Mouse (Mus musculus) limb, embryonic 14.5 days (tissue): Measurements from ENCODE around the gene Bicra. TPM values are rescaled to one million over a fixed set of nuclear protein-coding genes. Genes with fewer than 3 reads are reported as not detected.

Experiments
- ATAC-seq: fragments of 200-750 bp; cut with Nextera tagmentation; 2 replicates; pipeline ENCODE4 v1.8.0; 2017; ENCODE audit warnings: low read depth, moderate number of reproducible peaks, moderate TSS enrichment; ENCODE audit not compliant: low FRiP score
- DNase-seq: peaks from one replicate; pipeline ENCODE4 v3.0.0-alpha.2; 2015; ENCODE audit warnings: low spot score
- H3K27ac ChIP-seq: fragments of 300-500 bp; sonication (generic); replicated peaks from 2 replicates; pipeline ENCODE4 v1.5.1; 2014; ENCODE audit warnings: low read depth, mild to moderate bottlenecking, low read length, moderate library complexity, mixed read lengths
- H3K27me3 ChIP-seq: fragments of 300-500 bp; sonication (generic); 2 replicates; pipeline ENCODE4 v1.6.1; 2014; ENCODE audit warnings: low read length, mixed read lengths; ENCODE audit not compliant: control insufficient read depth, insufficient read depth
- H3K36me3 ChIP-seq: fragments of 300-500 bp; sonication (generic); 2 replicates; pipeline ENCODE4 v1.6.1; 2014; ENCODE audit warnings: mild to moderate bottlenecking, low read length, moderate library complexity, mixed read lengths; ENCODE audit not compliant: control insufficient read depth, insufficient read depth
- H3K4me1 ChIP-seq: fragments of 300-500 bp; sonication (generic); 2 replicates; pipeline ENCODE4 v1.6.1; 2014; ENCODE audit warnings: antibody characterized with exemption, low read length, mixed read lengths; ENCODE audit not compliant: control insufficient read depth, insufficient read depth
- H3K4me2 ChIP-seq: fragments of 300-500 bp; sonication (generic); replicated peaks from 2 replicates; pipeline ENCODE4 v1.6.1; 2014; ENCODE audit warnings: low read depth, mild to moderate bottlenecking, low read length, moderate library complexity; ENCODE audit not compliant: severe bottlenecking
- H3K4me3 ChIP-seq: fragments of 300-500 bp; sonication (generic); replicated peaks from 2 replicates; pipeline ENCODE4 v1.5.1; 2014; ENCODE audit warnings: low read length
- H3K9ac ChIP-seq: fragments of 300-500 bp; sonication (generic); 2 replicates; pipeline ENCODE4 v1.6.1; 2014; ENCODE audit warnings: mild to moderate bottlenecking, low read depth, low read length, moderate library complexity; ENCODE audit not compliant: severe bottlenecking
- H3K9me3 ChIP-seq: fragments of 300-500 bp; sonication (generic); 2 replicates; pipeline ENCODE4 v1.6.1; 2016; ENCODE audit warnings: low read length; ENCODE audit not compliant: control insufficient read depth
- POLR2A ChIP-seq: fragments of 200-500 bp; IDR thresholded peaks from 2 replicates; pipeline ENCODE4 v1.8.0; 2012; ENCODE audit warnings: inconsistent platforms, mild to moderate bottlenecking, moderate library complexity, borderline replicate concordance; ENCODE audit not compliant: insufficient read depth, insufficient read length; ENCODE audit errors: extremely low read depth
- WGBS: fragments of 180-500 bp; shearing (Covaris S2); extraction: QIAGEN DNeasy Blood & Tissue Kit; methylation state at CpG from one replicate; pipeline ENCODE4 v1.1.7; 2014; 5-methylcytosine and 5-hydroxymethylcytosine counted together
- polyA plus RNA-seq, 2 experiments: library from polyadenylated mRNA; depleted of rRNA in 1 of 2; stranded (reverse) in 1 of 2; unstranded in 1 of 2; fragments of >200 nt; fragmentation: Nextera tagmentation in 1 of 2; extraction: Ambion mirVana in 1 of 2; gene quantifications; 2 replicates each; pipeline versions ENCODE4 v1.2.1 to v1.2.3; 2012 to 2014

The Bicra gene
- polyA plus RNA-seq, 2 experiments = 8.6 to 20.1 TPM

DNA sequence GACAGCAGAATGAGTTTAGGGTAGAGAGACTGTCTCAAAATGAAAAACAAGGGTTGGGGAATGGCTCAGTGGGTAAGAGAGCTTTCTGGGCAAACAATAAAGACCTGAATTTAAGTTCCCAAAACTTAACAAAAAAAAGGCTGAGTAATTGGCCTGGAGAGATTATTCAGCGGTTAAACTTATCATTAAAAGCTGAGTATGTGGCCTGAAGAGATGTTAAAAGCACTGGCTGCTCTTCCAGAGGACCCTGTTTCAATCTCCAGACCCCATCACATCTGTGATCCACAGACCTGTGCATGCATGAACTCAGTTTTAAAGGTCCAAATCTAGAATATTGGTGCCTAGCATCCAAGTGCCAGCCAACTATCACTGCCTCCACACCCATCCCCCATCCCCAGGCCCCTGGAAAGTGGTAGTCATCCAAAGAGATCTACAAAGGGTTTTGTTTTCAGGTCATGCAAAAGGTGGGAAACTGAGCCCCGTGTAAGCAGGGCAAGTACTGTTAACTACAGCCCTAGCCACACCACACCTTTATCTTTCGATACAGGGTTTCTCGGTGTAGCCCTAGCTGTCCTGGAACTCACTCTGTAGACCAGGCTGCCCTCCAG is 100.0 kb downstream of the Bicra start:
- ATAC-seq (no peak), DNase-seq (no peak)
- Histone ChIP-seq H3K4me2 (peak overlapping the region; percentile 53; the same call in 1 of the 2 replicates), H3K36me3 (peaks cover 47% of the 10 kb centered on the region), H3K4me3 (no peak overlapping the region), H3K27ac (no peak overlapping the region), H3K9me3 (no peaks in the 10 kb centered on the region), H3K9ac (no peak overlapping the region), H3K27me3 (no peaks in the 10 kb centered on the region), H3K4me1 (peaks cover 16% of the 10 kb centered on the region)
- TF ChIP-seq POLR2A = no peak
- 51% methylated on average over 4 of the region's 4 CpGs for WGBS

DNA sequence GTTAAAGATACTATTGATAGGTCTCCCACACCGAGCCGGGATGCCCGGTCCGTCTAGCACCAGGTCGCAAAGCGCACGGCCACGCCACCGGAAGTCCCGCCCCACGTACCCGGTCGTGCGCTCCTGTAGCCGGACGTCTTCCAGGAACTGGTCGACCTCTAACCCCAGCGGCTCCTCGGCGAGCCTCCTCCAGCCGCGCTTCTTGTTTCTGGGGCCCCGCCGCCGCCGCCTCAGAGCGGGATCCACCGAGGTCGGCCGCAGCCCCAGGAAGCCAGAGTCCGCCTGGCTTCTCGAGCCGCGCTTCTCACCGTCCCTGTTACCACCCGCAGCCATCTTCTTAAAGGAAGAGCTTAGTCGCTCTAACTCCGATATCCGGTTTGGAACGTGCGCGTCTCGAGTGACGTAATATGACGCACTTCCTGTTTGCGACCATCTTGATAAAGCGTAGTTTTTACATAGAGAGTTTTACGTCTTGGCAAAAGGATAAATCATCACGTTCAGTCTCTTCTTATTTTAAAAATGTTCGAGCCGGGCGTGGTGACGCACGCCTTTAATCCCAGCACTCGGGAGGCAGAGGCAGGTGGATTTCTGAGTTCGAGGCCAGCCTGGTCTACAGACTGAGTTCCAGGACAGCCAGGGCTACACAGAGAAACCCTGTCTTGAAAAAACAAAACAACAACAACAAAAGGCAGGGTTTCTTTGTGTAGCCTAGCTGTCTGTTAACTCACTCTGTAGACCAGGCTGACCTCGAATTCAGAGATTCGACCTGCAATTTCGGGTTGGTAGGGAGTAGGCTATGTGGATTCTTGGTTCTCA is 101.8 kb downstream of the Bicra start, which contains the start of gene Nop53:
Gene Nop53, minus strand, starts transcription at position 354 of the 816 bp plus-strand sequence.
- Histone ChIP-seq H3K9me3 (no peaks in the 10 kb centered on the region), H3K4me1 (peaks cover 16% of the 10 kb centered on the region), H3K9ac (peak within 1 kb of the TSS; percentile 71), H3K27ac (peak within 1 kb of the TSS; percentile 90), H3K4me3 (peak within 1 kb of the TSS; percentile 77), H3K36me3 (peaks cover 47% of the 10 kb centered on the region), H3K27me3 (no peaks in the 10 kb centered on the region), H3K4me2 (peak within 1 kb of the TSS; percentile 90)
- TF ChIP-seq POLR2A = peak; percentile 35; the same call in 1 of the 2 replicates
- WGBS = 2% methylated on average over 59 of the region's 59 CpGs
- peak; percentile 97 for DNase-seq
- ATAC-seq = peak; percentile 94

DNA sequence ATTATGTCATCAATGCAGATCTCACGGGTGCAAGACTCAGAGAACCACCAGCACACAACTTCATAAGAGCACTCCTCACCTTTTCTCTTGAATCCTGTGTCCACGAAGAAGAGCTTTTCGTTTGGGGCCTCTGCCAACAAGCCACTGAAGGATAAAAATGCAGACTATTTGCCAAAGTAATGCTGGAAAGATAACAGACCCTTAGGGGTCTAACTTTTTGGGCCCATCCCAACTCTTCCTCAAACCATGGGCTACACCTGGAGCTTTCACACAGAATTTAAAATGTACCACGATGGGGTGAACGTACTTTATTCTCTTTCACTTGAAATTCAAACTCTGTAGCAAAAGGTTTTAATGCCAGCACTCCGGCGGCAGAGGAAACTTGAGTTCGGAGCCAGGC is 102.5 kb downstream of the Bicra start:
- no peak for ATAC-seq
- no peak for DNase-seq
- 6% methylated on average over 8 of the region's 8 CpGs for WGBS
- no peak for TF ChIP-seq POLR2A
- Histone ChIP-seq H3K9ac (peak overlapping the region; percentile 71), H3K4me3 (peak overlapping the region; percentile 77), H3K27me3 (no peaks in the 10 kb centered on the region), H3K27ac (0 out of 2 replicates have a peak overlapping the region, but pooled peaks have one; percentile 90), H3K4me1 (peaks cover 16% of the 10 kb centered on the region), H3K9me3 (no peaks in the 10 kb centered on the region), H3K4me2 (peak overlapping the region; percentile 90), H3K36me3 (peaks cover 47% of the 10 kb centered on the region)

DNA sequence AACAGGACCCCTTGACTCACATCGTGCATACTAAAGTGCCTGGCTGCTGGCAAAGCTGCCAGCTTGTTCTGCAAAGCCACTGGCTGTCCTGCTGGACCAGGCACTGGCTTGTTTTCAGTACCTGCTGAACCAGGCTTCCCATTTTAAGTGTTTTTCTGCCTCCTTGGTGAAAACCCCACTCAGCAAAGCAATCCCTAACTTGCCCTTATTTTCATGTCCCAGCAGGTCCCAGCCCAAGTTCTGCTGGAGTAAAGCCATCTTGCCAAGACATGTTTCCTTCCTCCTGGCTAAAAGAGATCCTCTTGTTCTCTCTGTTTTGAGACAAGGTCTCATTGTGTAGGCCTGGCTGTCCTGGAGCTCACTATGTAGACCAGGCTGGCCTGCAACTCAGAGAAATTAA is 103.4 kb downstream of the Bicra start:
- H3K27ac ChIP-seq = no peak overlapping the region
- no peak for ATAC-seq
- no peak overlapping the region for H3K9ac ChIP-seq
- DNase-seq = no peak
- 89% methylated on average over 1 of the region's 1 CpGs for WGBS
- H3K36me3 ChIP-seq = peaks cover 48% of the 10 kb centered on the region
- peak overlapping the region; percentile 77; the same call in 1 of the 2 replicates for H3K4me3 ChIP-seq
- peaks cover 16% of the 10 kb centered on the region for H3K4me1 ChIP-seq
- H3K4me2 ChIP-seq = no peak overlapping the region; the same call in 1 of the 2 replicates
- no peaks in the 10 kb centered on the region for H3K27me3 ChIP-seq
- H3K9me3 ChIP-seq = no peaks in the 10 kb centered on the region
- TF ChIP-seq POLR2A = no peak

DNA sequence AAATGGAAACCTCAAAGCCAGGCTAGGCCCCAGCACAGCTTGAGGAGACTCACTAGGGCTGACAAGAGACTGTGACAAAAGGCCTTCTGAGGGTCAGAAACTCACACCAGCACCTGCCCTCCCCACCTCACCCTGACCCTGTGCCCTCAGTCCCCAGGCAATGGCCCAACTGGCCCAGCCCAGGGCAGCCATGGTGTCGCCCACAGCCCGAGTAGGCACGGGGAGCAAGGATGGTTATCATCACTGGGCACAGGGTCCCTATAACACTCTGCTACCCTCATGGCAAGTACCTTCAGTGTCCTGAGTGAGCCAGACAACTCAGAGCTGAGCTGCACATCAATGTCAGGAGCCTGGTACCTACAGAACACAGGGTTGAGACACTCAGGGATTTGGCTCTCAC is 109.1 kb downstream of the Bicra start:
- Histone ChIP-seq H3K36me3 (peaks cover 74% of the 10 kb centered on the region), H3K4me2 (no peak overlapping the region), H3K9me3 (no peaks in the 10 kb centered on the region), H3K27me3 (no peaks in the 10 kb centered on the region), H3K9ac (no peak overlapping the region), H3K27ac (no peak overlapping the region), H3K4me1 (no peaks in the 10 kb centered on the region), H3K4me3 (no peak overlapping the region)
- ATAC-seq (no peak), DNase-seq (no peak)
- WGBS = 100% methylated on average over 3 of the region's 3 CpGs
- no peak for TF ChIP-seq POLR2A
